8 mouse cellular contexts compared by ENCODE assay signal in the genomic region with DNA sequence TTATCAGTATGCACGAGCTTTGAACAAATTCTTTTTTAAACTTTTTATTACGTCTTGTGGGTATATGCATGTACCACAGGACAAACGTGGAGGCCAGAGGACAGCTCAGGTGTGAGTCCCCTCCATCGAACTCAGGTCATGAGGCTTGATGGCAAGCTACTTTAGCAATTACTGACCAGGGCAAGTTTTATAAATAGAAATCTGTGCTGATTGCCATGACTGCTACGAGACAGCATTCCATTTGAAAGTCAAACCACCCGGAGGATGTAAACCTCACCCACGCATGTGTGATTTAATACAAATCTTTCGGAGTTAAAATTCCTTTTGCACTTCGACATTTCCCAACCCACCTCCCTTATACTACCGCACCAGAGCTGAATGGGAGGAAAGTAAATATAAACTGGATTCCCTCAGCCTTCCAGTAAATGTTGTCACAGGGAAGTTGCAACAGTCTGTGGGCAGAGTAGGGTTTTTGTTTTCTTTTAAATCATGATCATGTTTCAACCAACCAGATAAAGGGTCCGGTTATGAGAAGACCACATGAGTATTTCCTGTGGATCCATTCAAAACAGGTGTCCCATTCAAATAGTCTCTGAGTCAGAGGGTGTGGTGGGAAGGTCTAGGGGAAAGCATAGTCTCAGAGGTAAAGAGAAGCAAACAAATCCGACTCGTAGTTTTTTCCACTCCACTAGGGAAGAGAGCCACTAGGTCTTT. TPM values are rescaled to one million over a fixed set of nuclear protein-coding genes. Genes with fewer than 3 reads are reported as not detected.
A peak's percentile ranks its signal among the peaks of the same experiment; 100 is the strongest.
DNase-seq lines count a peak whose midpoint lies in the region; ATAC-seq and TF ChIP-seq lines count a peak whose summit lies in the region.

No protein-coding gene starts in this region.

- peak overlapping the region; percentile 78 for H3K4me3 ChIP-seq in gastrocnemius, adult 2 months
- peak overlapping the region; percentile 87 for H3K4me3 ChIP-seq in brown adipose tissue, adult 24 weeks (ENCODE audit: insufficient read depth, low read depth, low read length)
- H3K4me3 ChIP-seq in heart, embryonic 13.5 days = peak overlapping the region; percentile 85
- peak overlapping the region; percentile 66 for H3K4me3 ChIP-seq in liver, embryonic 13.5 days (replicated peaks)
- H3K4me3 ChIP-seq in stomach, embryonic 16.5 days (replicated peaks; ENCODE audit: low read length) = peak overlapping the region; percentile 72

- peak; percentile 32 for DNase-seq in gastrocnemius, adult 2 months
- no peak for DNase-seq in gastrocnemius, postnatal 25 days
- no peak for DNase-seq in liver, embryonic 13.5 days
- no peak for DNase-seq in layer of hippocampus, adult 8-10 months (ENCODE audit: low spot score in 2 of 2)
- no peak for DNase-seq in c-Kit-positive CD71-positive TER-119-positive erythroid progenitor cells, embryonic 14.5 days (ENCODE audit: low spot score)

- H3K9ac ChIP-seq in heart, embryonic 13.5 days = peak overlapping the region; percentile 91
- H3K9ac ChIP-seq in liver, embryonic 13.5 days = peak overlapping the region; percentile 75
- H3K9ac ChIP-seq in stomach, embryonic 16.5 days (ENCODE audit: low read length) = peak overlapping the region; percentile 82

- no peak for ATAC-seq in heart, embryonic 13.5 days (ENCODE audit: extremely low read depth, insufficient number of reproducible peaks, low FRiP score, low TSS enrichment)
- ATAC-seq in liver, embryonic 13.5 days (ENCODE audit: low read depth) = no peak
- ATAC-seq in stomach, embryonic 16.5 days (ENCODE audit: insufficient read depth, low FRiP score) = no peak

- TF ChIP-seq CTCF in gastrocnemius, adult 2 months (IDR thresholded peaks at IDR 0.05) = no peak

- 0 out of 2 replicates have a peak, but pooled peaks cover 6% of the 10 kb centered on the region for H3K9me3 ChIP-seq in heart, embryonic 13.5 days
- H3K9me3 ChIP-seq in liver, embryonic 13.5 days (replicated peaks) = no peaks in the 10 kb centered on the region
- H3K9me3 ChIP-seq in stomach, embryonic 16.5 days (replicated peaks; ENCODE audit: control insufficient read depth, low read length) = peaks cover 5% of the 10 kb centered on the region; the same call in 1 of the 2 replicates

- WGBS in heart, embryonic 13.5 days = 26% methylated on average over 13 of the region's 13 CpGs
- WGBS in liver, embryonic 13.5 days (ENCODE audit: insufficient replicate concordance) = 40% methylated on average over 13 of the region's 13 CpGs
- WGBS in stomach, embryonic 16.5 days = 18% methylated on average over 13 of the region's 13 CpGs

- intact Hi-C loops in gastrocnemius, adult 2 months (cut with DNase I) = loop anchor here (2.0 to 5.0 kb wide), 2 partner anchors 61 to 98 kb away; a partner anchor contains a TSS

- no peaks in the 10 kb centered on the region for H3K27me3 ChIP-seq in heart, embryonic 13.5 days (replicated peaks)
- no peaks in the 10 kb centered on the region for H3K27me3 ChIP-seq in liver, embryonic 13.5 days
- H3K27me3 ChIP-seq in stomach, embryonic 16.5 days (ENCODE audit: control insufficient read depth, insufficient read depth, low read length) = no peaks in the 10 kb centered on the region

- peak overlapping the region; percentile 90 for H3K27ac ChIP-seq in gastrocnemius, adult 2 months
- H3K27ac ChIP-seq in brown adipose tissue, adult 24 weeks (replicated peaks; ENCODE audit: low read depth, low read length) = no peak overlapping the region
- H3K27ac ChIP-seq in heart, embryonic 13.5 days (replicated peaks) = peak overlapping the region; percentile 76; the same call in 1 of the 2 replicates
- no peak overlapping the region for H3K27ac ChIP-seq in liver, embryonic 13.5 days
- peak overlapping the region; percentile 75; the same call in 1 of the 2 replicates for H3K27ac ChIP-seq in stomach, embryonic 16.5 days (ENCODE audit: low read length)

- H3K4me2 ChIP-seq in heart, embryonic 13.5 days = peak overlapping the region; percentile 90
- peak overlapping the region; percentile 91 for H3K4me2 ChIP-seq in liver, embryonic 13.5 days
- H3K4me2 ChIP-seq in stomach, embryonic 16.5 days (ENCODE audit: low read depth, low read length) = peak overlapping the region; percentile 87

- peaks cover 10% of the 10 kb centered on the region for H3K4me1 ChIP-seq in brown adipose tissue, adult 24 weeks (ENCODE audit: control insufficient read depth, insufficient read depth, insufficient read length, low read length)
- H3K4me1 ChIP-seq in heart, embryonic 13.5 days = peaks cover 44% of the 10 kb centered on the region
- peaks cover 40% of the 10 kb centered on the region for H3K4me1 ChIP-seq in liver, embryonic 13.5 days (replicated peaks)
- H3K4me1 ChIP-seq in stomach, embryonic 16.5 days (ENCODE audit: control insufficient read depth, insufficient read depth, low read length) = peaks cover 9% of the 10 kb centered on the region; the same call in 1 of the 2 replicates

- 0 out of 2 replicates have a peak, but pooled peaks cover 2% of the 10 kb centered on the region for H3K36me3 ChIP-seq in heart, embryonic 13.5 days
- H3K36me3 ChIP-seq in liver, embryonic 13.5 days = no peaks in the 10 kb centered on the region
- no peaks in the 10 kb centered on the region for H3K36me3 ChIP-seq in stomach, embryonic 16.5 days (ENCODE audit: control insufficient read depth, insufficient read depth, low read length)

RNA-seq across cellular contexts. Expression of a gene that starts 0.7 kb away (rescaled TPM):
- 10 to 100 TPM; 15.7 to 18.0 TPM for total RNA-seq in gastrocnemius, adult 2 months (2021)
- 10 to 100 TPM; 19.5 to 22.7 TPM for total RNA-seq in gastrocnemius, postnatal 25 days (2021)
- polyA plus RNA-seq in brown adipose tissue, adult 24 weeks (2012; ENCODE audit: insufficient read depth, insufficient read length, missing spikeins) = 20.3 and 25.0 TPM in 2 replicates
- polyA plus RNA-seq in heart, embryonic 13.5 days (2015; fragmentation: Nextera tagmentation; extraction: Ambion mirVana) = 52.3 and 64.9 TPM in 2 replicates
- 12.0 and 12.1 TPM in 2 replicates for polyA plus RNA-seq in liver, embryonic 13.5 days (2015; fragmentation: Nextera tagmentation; extraction: Ambion mirVana)
- 39.4 and 42.1 TPM in 2 replicates for polyA plus RNA-seq in stomach, embryonic 16.5 days (2015; fragmentation: Nextera tagmentation; extraction: Ambion mirVana)
- 10 to 100 TPM; 63.9 to 68.9 (median 67.7) TPM for total RNA-seq in layer of hippocampus, adult 8-10 months (2022)

Comparison
In these comparisons a context has a peak if more than half of its experiments do, and no peak if none do; other contexts are left out.
1. H3K27ac ChIP-seq: peak in gastrocnemius, adult 2 months (single experiment), heart, embryonic 13.5 days (single experiment) and stomach, embryonic 16.5 days (single experiment); none in brown adipose tissue, adult 24 weeks (single experiment) and liver, embryonic 13.5 days (single experiment).
2. Peak in every context shown above with its lines, with median percentiles within 50 percentile points of each other: H3K4me3 ChIP-seq, H3K4me2 ChIP-seq and H3K9ac ChIP-seq.